Mouse (Mus musculus) skeletal muscle tissue, postnatal 0 days (tissue): ENCODE data around the gene Clec16a. TPM values are rescaled to one million over a fixed set of nuclear protein-coding genes. Genes with fewer than 3 reads are reported as not detected.

ENCODE experiments used
- polyA plus RNA-seq: library from polyadenylated mRNA; unstranded; fragments of >200 nt; fragmentation: Nextera tagmentation; extraction: Ambion mirVana; gene quantifications from 2 replicates; pipeline ENCODE4 v1.2.1, GENCODE M21; 2015

Clec16a gene
- polyA plus RNA-seq: 28.0 and 28.1 TPM in 2 replicates

GRCm38 (mm10) chr16:10544995-10545622 is at the start of gene Clec16a:
Gene Clec16a (plus strand): TSS chr16:10545339.

GRCm38 (mm10) chr16:10542698-10543365 is 2.3 kb upstream of the Clec16a start, which contains the start of gene Dexi:
Gene Dexi (minus strand): TSS chr16:10543054.

GRCm38 (mm10) chr16:10785371-10786231 is 240.5 kb downstream of the Clec16a start, which contains the start of gene Socs1:
Gene Socs1 (minus strand): TSS chr16:10785536.

GRCm38 (mm10) chr16:10788271-10788670 is 243.1 kb downstream of the Clec16a start, which contains the start of gene Tnp2:
Gene Tnp2 (minus strand): TSS chr16:10788660.

GRCm38 (mm10) chr16:10790702-10791101 is 245.6 kb downstream of the Clec16a start, which contains the start of gene Prm3:
Gene Prm3 (minus strand): TSS chr16:10790914.

Other genes with a start within 250 kb of the Clec16a start
- gene Emp2, start 231.4 kb upstream of the Clec16a start, polyA plus RNA-seq: 24.9 and 25.3 TPM in 2 replicates
- gene Tekt5, start 149.8 kb upstream of the Clec16a start, polyA plus RNA-seq: 7.6 TPM in 2 replicates
- gene Nubp1, start 133.4 kb upstream of the Clec16a start, polyA plus RNA-seq: 17.2 and 17.4 TPM in 2 replicates
- gene Tvp23a, start 98.0 kb upstream of the Clec16a start, polyA plus RNA-seq: 1.9 and 2.7 TPM in 2 replicates
- 0.11 and 0.21 TPM in 2 replicates for gene Ciita, start 65.3 kb upstream of the Clec16a start, polyA plus RNA-seq
- gene Dexi, start 2.3 kb upstream of the Clec16a start, polyA plus RNA-seq: 24.3 and 26.4 TPM in 2 replicates
- 4.3 and 6.8 TPM in 2 replicates for gene Socs1, start 240.2 kb downstream of the Clec16a start, polyA plus RNA-seq
- gene Tnp2, start 243.3 kb downstream of the Clec16a start, polyA plus RNA-seq: not detected in 2 replicates
- not detected in 2 replicates for gene Prm3, start 245.6 kb downstream of the Clec16a start, polyA plus RNA-seq